Mouse (Mus musculus): ENCODE results near the gene Zfp870. TPM values are rescaled to one million over a fixed set of nuclear protein-coding genes. Genes with fewer than 3 reads are reported as not detected.
"Not testable (repeated sequence)": the region's sequence is repeated elsewhere in the genome, so short reads cannot be mapped to it uniquely, and the experiment has no call there.

Gene Zfp870
- total RNA-seq, 2 experiments from 2014 or later = 9.9 to 10.5 TPM

DNA sequence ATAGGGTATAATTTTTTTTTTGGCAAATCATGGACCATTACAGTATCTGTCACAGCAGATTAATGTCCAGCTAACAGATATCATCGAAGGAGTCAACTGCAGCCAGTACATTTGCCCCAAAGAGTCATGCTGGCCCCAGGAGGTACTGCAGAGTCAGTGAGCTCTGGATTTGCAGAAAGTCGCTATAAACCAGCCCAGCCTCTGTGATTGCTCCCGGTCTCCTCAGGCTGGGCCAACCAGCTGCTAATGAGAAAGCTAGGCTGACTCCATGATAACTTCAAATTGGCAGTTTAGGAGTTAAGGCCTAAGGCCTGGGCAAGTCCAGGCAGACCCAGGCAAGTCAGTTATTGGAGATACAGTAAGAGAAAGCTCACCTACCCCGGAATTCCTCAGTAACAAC, 19.4 kb downstream of the Zfp870 start:
- DNase-seq = no peak

DNA sequence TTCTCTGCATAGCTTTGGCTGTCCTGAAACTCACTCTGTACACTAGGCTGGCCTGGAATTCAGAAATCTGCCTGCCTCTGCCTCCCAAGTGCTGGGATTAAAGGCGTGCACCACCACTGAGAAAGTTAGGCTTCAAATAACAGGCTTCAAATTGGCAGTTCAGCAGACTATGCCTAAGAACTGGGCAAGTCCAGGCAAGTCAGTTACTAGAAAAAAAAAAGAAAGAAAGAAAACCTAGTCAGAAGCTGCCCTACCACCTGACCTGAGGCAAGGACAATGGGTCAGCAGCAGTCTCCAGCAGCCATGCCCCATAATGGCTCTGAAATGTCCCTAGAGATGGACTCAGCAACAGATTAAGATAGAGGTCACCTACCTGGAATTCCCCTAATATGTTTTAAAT, 20.0 kb downstream of the Zfp870 start:
- no peak for DNase-seq

DNA sequence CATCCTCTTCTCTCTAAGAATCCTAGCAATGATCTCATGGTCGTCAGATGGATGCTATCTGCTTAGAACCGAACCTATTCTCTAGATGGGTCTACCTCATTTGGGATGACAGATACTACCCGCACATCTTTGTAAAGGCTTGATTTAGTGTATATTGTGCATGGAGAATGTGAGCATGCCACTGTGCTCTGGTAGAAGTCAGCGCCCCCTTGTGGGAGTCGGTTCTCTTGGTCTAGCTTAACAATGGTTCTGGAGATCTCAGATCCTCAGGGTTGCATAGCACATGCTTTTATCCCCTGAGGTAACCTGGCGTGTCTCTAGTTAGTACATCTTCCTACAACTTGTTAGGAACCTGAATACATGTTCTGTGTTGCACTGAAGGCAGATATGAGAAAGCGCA, 24.2 kb downstream of the Zfp870 start:
- not testable (repeated sequence) for DNase-seq

DNA sequence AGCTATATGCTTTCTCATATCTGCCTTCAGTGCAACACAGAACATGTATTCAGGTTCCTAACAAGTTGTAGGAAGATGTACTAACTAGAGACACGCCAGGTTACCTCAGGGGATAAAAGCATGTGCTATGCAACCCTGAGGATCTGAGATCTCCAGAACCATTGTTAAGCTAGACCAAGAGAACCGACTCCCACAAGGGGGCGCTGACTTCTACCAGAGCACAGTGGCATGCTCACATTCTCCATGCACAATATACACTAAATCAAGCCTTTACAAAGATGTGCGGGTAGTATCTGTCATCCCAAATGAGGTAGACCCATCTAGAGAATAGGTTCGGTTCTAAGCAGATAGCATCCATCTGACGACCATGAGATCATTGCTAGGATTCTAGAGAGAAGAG, 34.7 kb downstream of the Zfp870 start:
- not testable (repeated sequence) for DNase-seq

DNA sequence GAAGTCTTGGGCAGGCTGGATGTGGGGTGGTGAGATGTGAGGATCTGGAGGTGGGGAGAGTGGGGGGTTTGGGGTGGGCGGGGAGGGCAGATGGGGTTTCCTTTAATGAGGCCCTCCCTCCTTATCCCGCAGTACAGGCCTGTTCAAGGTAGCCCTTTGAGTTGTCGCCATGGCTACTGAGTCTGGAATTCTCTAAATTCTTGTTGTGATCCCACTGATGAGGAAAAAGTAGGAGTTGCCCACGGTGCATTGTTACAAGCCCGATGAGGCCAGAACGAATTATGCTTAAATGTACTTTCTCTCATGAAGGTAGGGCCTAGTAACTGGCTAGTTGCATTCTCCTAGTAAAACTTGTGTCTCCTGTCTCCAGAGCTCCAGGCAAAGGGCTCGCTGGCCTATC, 39.9 kb downstream of the Zfp870 start:
- no peak for DNase-seq

DNA sequence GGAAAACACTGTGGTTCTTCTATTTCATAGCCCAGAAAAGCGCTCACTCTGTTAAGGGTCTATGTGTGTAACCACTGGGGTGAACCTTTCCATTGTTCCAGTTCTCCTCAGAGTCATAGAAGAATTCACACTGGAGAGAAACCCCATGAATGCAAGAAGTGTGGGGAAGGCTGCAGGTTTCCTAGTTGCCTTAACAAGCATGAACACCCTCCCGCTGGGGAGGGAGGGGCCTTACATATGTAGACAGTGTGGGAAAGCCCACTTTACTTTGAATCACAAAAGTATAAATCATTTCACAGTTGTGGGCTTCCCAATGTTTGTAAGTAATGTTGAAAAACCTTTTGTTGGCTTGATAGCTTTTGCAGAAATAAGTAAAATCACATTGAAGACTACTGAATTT, 50.1 kb downstream of the Zfp870 start:
- no peak for DNase-seq

DNA sequence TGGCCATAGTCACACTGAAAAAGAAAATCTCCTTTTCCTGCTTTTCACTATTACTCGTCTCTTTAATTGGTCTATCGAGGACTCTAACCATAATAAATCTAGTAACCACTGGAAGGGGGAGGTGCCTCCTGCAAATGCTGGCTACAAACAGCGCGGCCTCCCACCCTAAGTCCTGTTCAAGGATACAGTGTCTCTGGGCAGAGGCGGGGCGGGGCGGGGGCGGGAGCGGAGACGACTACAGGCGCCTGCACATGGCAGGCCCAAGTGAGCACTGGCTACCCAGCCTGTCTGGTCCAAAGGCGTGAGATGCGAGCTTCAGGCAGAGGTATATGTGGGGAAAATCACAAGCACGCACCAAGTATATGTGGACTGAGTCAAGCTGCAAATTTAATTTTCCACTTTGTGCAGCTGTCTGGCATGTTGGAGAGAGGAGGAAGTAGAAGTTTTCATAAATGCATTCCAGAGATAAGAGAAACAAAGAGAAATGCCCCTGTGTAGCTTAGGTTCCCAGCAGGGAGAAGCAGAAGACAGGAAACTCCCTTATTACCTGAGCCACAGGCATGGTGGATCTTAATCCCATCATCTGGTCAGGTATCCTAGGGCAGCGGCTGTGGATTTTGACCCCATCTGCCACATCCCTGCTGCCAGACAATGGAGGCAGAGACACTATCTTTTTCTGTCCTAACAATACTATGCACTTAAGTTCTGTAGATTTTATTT, 52.2 kb downstream of the Zfp870 start:
- peak; percentile 48 to 55 for DNase-seq

DNA sequence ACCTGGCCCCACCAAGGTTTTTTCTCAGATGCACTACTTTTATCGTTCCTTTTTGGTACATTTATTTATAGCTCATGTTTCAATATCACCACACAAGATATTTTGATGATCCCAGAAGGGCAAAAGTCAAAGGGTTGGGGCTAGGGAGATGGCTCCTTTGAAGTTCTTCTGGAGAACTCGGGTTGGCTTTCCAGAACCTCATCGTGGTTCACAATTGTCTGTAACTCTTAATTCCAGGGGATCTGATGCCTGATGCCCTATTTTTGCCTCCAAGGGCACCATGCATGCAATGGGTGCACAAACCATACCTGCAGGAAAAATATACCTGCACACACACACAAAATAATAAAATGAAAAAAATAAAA, 61.0 kb downstream of the Zfp870 start:
- no peak for DNase-seq

DNA sequence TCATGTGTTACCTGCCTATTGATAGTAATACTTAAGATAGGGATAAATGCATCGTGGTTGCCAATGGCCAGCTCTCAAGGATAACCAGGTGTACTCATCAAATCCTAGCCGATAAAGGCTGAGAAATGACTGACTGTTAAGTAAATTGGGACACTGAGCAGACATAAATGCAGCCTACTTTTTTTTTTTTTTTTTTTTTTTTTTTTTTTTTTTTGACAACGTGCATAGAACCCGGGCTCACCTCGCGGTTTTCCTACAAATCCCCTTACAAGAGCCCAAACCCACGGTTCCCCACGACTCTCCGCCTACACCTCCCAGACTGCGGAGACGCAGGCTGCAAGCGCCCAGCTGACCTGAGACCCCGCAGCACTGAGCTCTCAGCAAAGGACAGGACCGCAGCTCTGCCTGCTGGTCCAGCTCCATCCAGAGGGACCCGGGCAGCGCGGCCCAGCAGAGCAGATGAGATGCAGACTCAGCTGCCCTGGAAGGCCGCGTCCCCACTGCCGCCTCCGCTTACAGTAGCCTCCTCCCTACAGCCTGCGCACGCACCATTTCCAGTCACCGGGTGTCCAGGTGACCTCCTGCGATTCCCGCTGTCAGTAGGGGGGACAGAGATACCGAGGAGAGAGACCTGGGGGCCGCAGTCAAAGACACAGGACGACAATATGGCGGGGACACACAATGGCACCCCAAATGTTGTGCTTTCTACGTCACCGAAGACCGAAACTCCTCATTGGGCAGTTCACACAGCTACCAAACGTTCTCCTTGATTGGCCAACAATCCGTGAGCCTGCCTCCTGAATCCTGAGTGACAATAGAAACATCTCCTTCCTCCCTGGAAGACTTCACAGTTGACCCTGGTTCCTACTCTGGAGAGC, 61.7 kb downstream of the Zfp870 start, which contains the start of gene Zfp799:
Gene Zfp799, minus strand, starts transcription at position 722 of the 878 bp plus-strand sequence.
- peak; percentile 76 to 79 for DNase-seq

Other genes with a start within 250 kb of the Zfp870 start
- gene Cyp4f40, start 232.7 kb downstream of the Zfp870 start, total RNA-seq (2021) = not detected
- 1 to 10 TPM; 1.3 to 4.0 TPM for gene Cyp4f15, start 206.0 kb downstream of the Zfp870 start, total RNA-seq (2021)
- gene Zfp871, start 103.4 kb downstream of the Zfp870 start, total RNA-seq (2021) = 10 to 100 TPM; 47.9 to 52.5 TPM
- under 1 TPM; 0.59 to 0.76 TPM for gene Zfp811, start 81.7 kb downstream of the Zfp870 start, total RNA-seq (2021)
- 10 to 100 TPM; 11.4 to 12.1 TPM for gene Zfp799, start 61.4 kb downstream of the Zfp870 start, total RNA-seq (2021)
- gene Cyp4f14, start 25.7 kb upstream of the Zfp870 start, total RNA-seq (2021) = 10 to 100 TPM in 1 of 2 experiments, 1 to 10 TPM in 1; 7.3 to 10.1 TPM
- 10 to 100 TPM; 58.3 to 67.2 TPM for gene Cyp4f13, start 55.8 kb upstream of the Zfp870 start, total RNA-seq (2021)
- 1 to 10 TPM; 4.5 to 6.6 TPM for gene Zfp472, start 74.2 kb upstream of the Zfp870 start, total RNA-seq (2021)
- gene Zfp952, start 101.5 kb upstream of the Zfp870 start, total RNA-seq (2021) = 10 to 100 TPM in 1 of 2 experiments, 1 to 10 TPM in 1; 9.6 to 10.7 TPM
- gene Zfp763, start 141.8 kb upstream of the Zfp870 start, total RNA-seq (2021) = 1 to 10 TPM; 5.8 to 5.9 TPM
- not detected for gene 4921501E09Rik, start 176.4 kb upstream of the Zfp870 start, total RNA-seq (2021)
- 1 to 10 TPM; 7.4 to 8.9 TPM for gene Zfp563, start 197.7 kb upstream of the Zfp870 start, total RNA-seq (2021)
- gene Morc2b, start 248.0 kb upstream of the Zfp870 start, total RNA-seq (2021) = not detected